Mouse (Mus musculus) heart, postnatal 0 days (tissue): ENCODE results near the gene Qprt.

Experiments used
- CTCF ChIP-seq: IDR thresholded peaks from 2 replicates; pipeline ENCODE4 v1.5.1; 2016; ENCODE audit warnings: antibody characterized with exemption, control low read depth, low read depth
- EP300 ChIP-seq: IDR thresholded peaks from 2 replicates; pipeline ENCODE4 v1.6.1; 2016; ENCODE audit warnings: antibody characterized with exemption, low read depth

- no peak for TF ChIP-seq CTCF
- no peak for TF ChIP-seq EP300
Measured at GRCm38 (mm10) chr7:127099528-127099927, 22.5 kb downstream of the Qprt start.
